Mouse (Mus musculus) bone marrow macrophage, adult 2 months (primary cell): Measurements from ENCODE around the gene Gm17949.

Experiments used
- CTCF ChIP-seq: IDR thresholded peaks from 2 replicates; pipeline ENCODE4 v1.5.1; 2012; ENCODE audit warnings: low read depth, mild to moderate bottlenecking, low read length, moderate library complexity
- POLR2A ChIP-seq: IDR thresholded peaks from 2 replicates; pipeline ENCODE4 v1.6.1; 2012; ENCODE audit warnings: mild to moderate bottlenecking, low read depth, low read length, borderline replicate concordance

GRCm38 (mm10) chr17:57003994-57004393 is 7.3 kb upstream of the Gm17949 start:
- no peak for TF ChIP-seq CTCF
- no peak for TF ChIP-seq POLR2A
